Mouse (Mus musculus): ENCODE results near the gene Nipsnap2. TPM values are rescaled to one million over a fixed set of nuclear protein-coding genes. Genes with fewer than 3 reads are reported as not detected.
"Not testable (repeated sequence)": the region's sequence is repeated elsewhere in the genome, so short reads cannot be mapped to it uniquely, and the experiment has no call there.

The Nipsnap2 gene
- 398 and 419 TPM in 2 replicates for polyA plus RNA-seq (2015; fragmentation: Nextera tagmentation; extraction: Ambion mirVana)

- Histone ChIP-seq H3K9me3 (replicated peaks; ENCODE audit: control insufficient read depth, low read length) (no peaks in the 10 kb centered on the region), H3K27ac (ENCODE audit: low read length) (peak within 1 kb of the TSS; percentile 99), H3K36me3 (ENCODE audit: control insufficient read depth, insufficient read depth) (no peaks in the 10 kb centered on the region), H3K4me3 (ENCODE audit: low read length) (peak within 1 kb of the TSS; percentile 82), H3K4me2 (ENCODE audit: low read depth, low read length) (peak within 1 kb of the TSS; percentile 62), H3K9ac (ENCODE audit: low read length) (peak within 1 kb of the TSS; percentile 94), H3K4me1 (ENCODE audit: control insufficient read depth, insufficient read depth, low read length) (peaks cover 34% of the 10 kb centered on the region), H3K27me3 (ENCODE audit: control insufficient read depth, insufficient read depth, low read length) (no peaks in the 10 kb centered on the region)
- peak; percentile 90 for ATAC-seq (replicated peaks; ENCODE audit: extremely low read depth, insufficient read depth, low FRiP score)
- under 1% methylated on average over 90 of the region's 93 CpGs for WGBS
Observed at GRCm38 (mm10) chr5:129724834-129725773, at the start of gene Nipsnap2. Nipsnap2 (plus strand) TSS chr5:129725063.

GRCm38 (mm10) chr5:129685141-129685540 lies 39.7 kb upstream of the Nipsnap2 start:
- not testable (repeated sequence) for H3K4me1 ChIP-seq (ENCODE audit: control insufficient read depth, insufficient read depth, low read length); ATAC-seq (replicated peaks; ENCODE audit: extremely low read depth, insufficient read depth, low FRiP score); H3K9ac ChIP-seq (ENCODE audit: low read length); H3K27me3 ChIP-seq (ENCODE audit: control insufficient read depth, insufficient read depth, low read length); H3K27ac ChIP-seq (ENCODE audit: low read length); H3K4me3 ChIP-seq (ENCODE audit: low read length); H3K4me2 ChIP-seq (ENCODE audit: low read depth, low read length); H3K36me3 ChIP-seq (ENCODE audit: control insufficient read depth, insufficient read depth); H3K9me3 ChIP-seq (replicated peaks; ENCODE audit: control insufficient read depth, low read length)
- 85% methylated on average over 5 of the region's 5 CpGs for WGBS

GRCm38 (mm10) chr5:129687621-129688020 lies 37.2 kb upstream of the Nipsnap2 start:
- no peak overlapping the region for H3K4me2 ChIP-seq (ENCODE audit: low read depth, low read length)
- 61% methylated on average over 7 of the region's 7 CpGs for WGBS
- H3K27me3 ChIP-seq (ENCODE audit: control insufficient read depth, insufficient read depth, low read length), result no peaks in the 10 kb centered on the region
- ATAC-seq (replicated peaks; ENCODE audit: extremely low read depth, insufficient read depth, low FRiP score), result no peak
- no peak overlapping the region for H3K9ac ChIP-seq (ENCODE audit: low read length)
- no peaks in the 10 kb centered on the region for H3K4me1 ChIP-seq (ENCODE audit: control insufficient read depth, insufficient read depth, low read length)
- H3K27ac ChIP-seq (ENCODE audit: low read length), result no peak overlapping the region
- no peak overlapping the region for H3K4me3 ChIP-seq (ENCODE audit: low read length)
- H3K36me3 ChIP-seq (ENCODE audit: control insufficient read depth, insufficient read depth), result no peaks in the 10 kb centered on the region
- no peaks in the 10 kb centered on the region for H3K9me3 ChIP-seq (replicated peaks; ENCODE audit: control insufficient read depth, low read length)

GRCm38 (mm10) chr5:129690528-129690927 lies 34.3 kb upstream of the Nipsnap2 start:
- no peak for ATAC-seq (replicated peaks; ENCODE audit: extremely low read depth, insufficient read depth, low FRiP score)
- 67% methylated on average over 3 of the region's 3 CpGs for WGBS
- Histone ChIP-seq H3K9ac (ENCODE audit: low read length) (no peak overlapping the region), H3K4me3 (ENCODE audit: low read length) (no peak overlapping the region), H3K36me3 (ENCODE audit: control insufficient read depth, insufficient read depth) (no peaks in the 10 kb centered on the region), H3K27me3 (ENCODE audit: control insufficient read depth, insufficient read depth, low read length) (no peaks in the 10 kb centered on the region), H3K4me2 (ENCODE audit: low read depth, low read length) (no peak overlapping the region), H3K27ac (ENCODE audit: low read length) (no peak overlapping the region), H3K9me3 (replicated peaks; ENCODE audit: control insufficient read depth, low read length) (no peaks in the 10 kb centered on the region), H3K4me1 (ENCODE audit: control insufficient read depth, insufficient read depth, low read length) (no peaks in the 10 kb centered on the region)

GRCm38 (mm10) chr5:129700506-129700905 lies 24.4 kb upstream of the Nipsnap2 start:
- Histone ChIP-seq H3K36me3 (ENCODE audit: control insufficient read depth, insufficient read depth) (no peaks in the 10 kb centered on the region), H3K4me1 (ENCODE audit: control insufficient read depth, insufficient read depth, low read length) (no peaks in the 10 kb centered on the region), H3K4me2 (ENCODE audit: low read depth, low read length) (no peak overlapping the region), H3K9me3 (replicated peaks; ENCODE audit: control insufficient read depth, low read length) (no peaks in the 10 kb centered on the region), H3K27me3 (ENCODE audit: control insufficient read depth, insufficient read depth, low read length) (no peaks in the 10 kb centered on the region), H3K4me3 (ENCODE audit: low read length) (no peak overlapping the region), H3K27ac (ENCODE audit: low read length) (no peak overlapping the region), H3K9ac (ENCODE audit: low read length) (no peak overlapping the region)
- WGBS, result 30% methylated on average over 2 of the region's 2 CpGs
- ATAC-seq (replicated peaks; ENCODE audit: extremely low read depth, insufficient read depth, low FRiP score), result no peak

GRCm38 (mm10) chr5:129701706-129702105 lies 23.2 kb upstream of the Nipsnap2 start:
- H3K4me1 ChIP-seq (ENCODE audit: control insufficient read depth, insufficient read depth, low read length), result no peaks in the 10 kb centered on the region
- H3K36me3 ChIP-seq (ENCODE audit: control insufficient read depth, insufficient read depth), result no peaks in the 10 kb centered on the region
- ATAC-seq (replicated peaks; ENCODE audit: extremely low read depth, insufficient read depth, low FRiP score), result no peak
- H3K9me3 ChIP-seq (replicated peaks; ENCODE audit: control insufficient read depth, low read length), result no peaks in the 10 kb centered on the region
- H3K9ac ChIP-seq (ENCODE audit: low read length), result no peak overlapping the region
- no peaks in the 10 kb centered on the region for H3K27me3 ChIP-seq (ENCODE audit: control insufficient read depth, insufficient read depth, low read length)
- H3K27ac ChIP-seq (ENCODE audit: low read length), result no peak overlapping the region
- 69% methylated on average over 1 of the region's 1 CpGs for WGBS
- no peak overlapping the region for H3K4me2 ChIP-seq (ENCODE audit: low read depth, low read length)
- no peak overlapping the region for H3K4me3 ChIP-seq (ENCODE audit: low read length)

GRCm38 (mm10) chr5:129703368-129703767 lies 21.5 kb upstream of the Nipsnap2 start:
- H3K9ac ChIP-seq (ENCODE audit: low read length), result no peak overlapping the region
- H3K4me1 ChIP-seq (ENCODE audit: control insufficient read depth, insufficient read depth, low read length), result no peaks in the 10 kb centered on the region
- H3K27me3 ChIP-seq (ENCODE audit: control insufficient read depth, insufficient read depth, low read length), result no peaks in the 10 kb centered on the region
- H3K4me2 ChIP-seq (ENCODE audit: low read depth, low read length), result no peak overlapping the region
- ATAC-seq (replicated peaks; ENCODE audit: extremely low read depth, insufficient read depth, low FRiP score), result no peak
- H3K27ac ChIP-seq (ENCODE audit: low read length), result no peak overlapping the region
- H3K4me3 ChIP-seq (ENCODE audit: low read length), result no peak overlapping the region
- no peaks in the 10 kb centered on the region for H3K36me3 ChIP-seq (ENCODE audit: control insufficient read depth, insufficient read depth)
- H3K9me3 ChIP-seq (replicated peaks; ENCODE audit: control insufficient read depth, low read length), result no peaks in the 10 kb centered on the region

GRCm38 (mm10) chr5:129708412-129708811 lies 16.5 kb upstream of the Nipsnap2 start, which contains the start of gene Sept14:
Sept14 (minus strand) TSS chr5:129708512.
- no peak within 1 kb of the TSS for H3K4me2 ChIP-seq (ENCODE audit: low read depth, low read length)
- no peak for ATAC-seq (replicated peaks; ENCODE audit: extremely low read depth, insufficient read depth, low FRiP score)
- H3K9me3 ChIP-seq (replicated peaks; ENCODE audit: control insufficient read depth, low read length), result no peaks in the 10 kb centered on the region
- WGBS, result 55% methylated on average over 2 of the region's 2 CpGs
- H3K4me1 ChIP-seq (ENCODE audit: control insufficient read depth, insufficient read depth, low read length), result no peaks in the 10 kb centered on the region
- no peak within 1 kb of the TSS for H3K4me3 ChIP-seq (ENCODE audit: low read length)
- H3K9ac ChIP-seq (ENCODE audit: low read length), result no peak within 1 kb of the TSS
- H3K27me3 ChIP-seq (ENCODE audit: control insufficient read depth, insufficient read depth, low read length), result no peaks in the 10 kb centered on the region; the same call in 1 of the 2 replicates
- no peaks in the 10 kb centered on the region for H3K36me3 ChIP-seq (ENCODE audit: control insufficient read depth, insufficient read depth)
- H3K27ac ChIP-seq (ENCODE audit: low read length), result no peak within 1 kb of the TSS

GRCm38 (mm10) chr5:129715326-129715861 lies 9.5 kb upstream of the Nipsnap2 start, which contains the start of gene Mrps17:
Mrps17 (plus strand) TSS chr5:129715497.
- H3K4me2 ChIP-seq (ENCODE audit: low read depth, low read length), result peak within 1 kb of the TSS; percentile 73
- peak within 1 kb of the TSS; percentile 69 for H3K4me3 ChIP-seq (ENCODE audit: low read length)
- H3K36me3 ChIP-seq (ENCODE audit: control insufficient read depth, insufficient read depth), result peaks cover 25% of the 10 kb centered on the region
- H3K4me1 ChIP-seq (ENCODE audit: control insufficient read depth, insufficient read depth, low read length), result peaks cover 6% of the 10 kb centered on the region
- WGBS, result under 1% methylated on average over 33 of the region's 33 CpGs
- peak within 1 kb of the TSS; percentile 64 for H3K27ac ChIP-seq (ENCODE audit: low read length)
- peak within 1 kb of the TSS; percentile 80 for H3K9ac ChIP-seq (ENCODE audit: low read length)
- no peaks in the 10 kb centered on the region for H3K9me3 ChIP-seq (replicated peaks; ENCODE audit: control insufficient read depth, low read length)
- H3K27me3 ChIP-seq (ENCODE audit: control insufficient read depth, insufficient read depth, low read length), result no peaks in the 10 kb centered on the region; the same call in 1 of the 2 replicates
- ATAC-seq (replicated peaks; ENCODE audit: extremely low read depth, insufficient read depth, low FRiP score), result peak; percentile 97

Data from heart, embryonic 16.5 days (tissue).